Mouse (Mus musculus): ENCODE results near the gene Arid4b. TPM values are rescaled to one million over a fixed set of nuclear protein-coding genes. Genes with fewer than 3 reads are reported as not detected.

The Arid4b gene
- polyA plus RNA-seq, 1 experiment from 2014 or later: 76.0 TPM

DNA sequence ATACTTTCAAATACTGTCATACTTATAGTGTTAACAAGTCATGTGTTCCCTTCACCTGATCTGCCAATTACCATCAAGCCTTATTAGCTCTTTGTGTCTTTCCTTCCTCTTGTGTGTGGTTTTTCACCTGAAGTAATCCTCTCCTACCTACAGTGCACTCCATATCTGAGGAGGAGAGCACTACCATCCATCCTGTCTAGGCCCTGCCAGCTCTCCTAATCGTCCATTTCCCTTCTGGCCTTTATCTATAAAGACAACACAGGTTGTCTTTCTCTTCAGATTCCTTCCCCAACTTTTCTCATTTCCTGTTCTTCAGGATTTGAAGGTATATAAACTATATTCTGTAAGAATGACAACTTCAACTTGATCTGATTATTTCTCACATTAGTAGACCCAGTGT, 48.1 kb downstream of the Arid4b start:
- 67% methylated on average over 1 of the region's 1 CpGs for WGBS
- Histone ChIP-seq H3K4me2 (replicated peaks) (no peak overlapping the region), H3K9me3 (replicated peaks) (no peaks in the 10 kb centered on the region), H3K27me3 (no peaks in the 10 kb centered on the region), H3K27ac (replicated peaks) (no peak overlapping the region), H3K9ac (no peak overlapping the region), H3K4me3 (replicated peaks) (no peak overlapping the region), H3K36me3 (no peaks in the 10 kb centered on the region), H3K4me1 (no peaks in the 10 kb centered on the region)
- ATAC-seq (ENCODE audit: insufficient number of reproducible peaks, low FRiP score, low TSS enrichment, low read depth): no peak

DNA sequence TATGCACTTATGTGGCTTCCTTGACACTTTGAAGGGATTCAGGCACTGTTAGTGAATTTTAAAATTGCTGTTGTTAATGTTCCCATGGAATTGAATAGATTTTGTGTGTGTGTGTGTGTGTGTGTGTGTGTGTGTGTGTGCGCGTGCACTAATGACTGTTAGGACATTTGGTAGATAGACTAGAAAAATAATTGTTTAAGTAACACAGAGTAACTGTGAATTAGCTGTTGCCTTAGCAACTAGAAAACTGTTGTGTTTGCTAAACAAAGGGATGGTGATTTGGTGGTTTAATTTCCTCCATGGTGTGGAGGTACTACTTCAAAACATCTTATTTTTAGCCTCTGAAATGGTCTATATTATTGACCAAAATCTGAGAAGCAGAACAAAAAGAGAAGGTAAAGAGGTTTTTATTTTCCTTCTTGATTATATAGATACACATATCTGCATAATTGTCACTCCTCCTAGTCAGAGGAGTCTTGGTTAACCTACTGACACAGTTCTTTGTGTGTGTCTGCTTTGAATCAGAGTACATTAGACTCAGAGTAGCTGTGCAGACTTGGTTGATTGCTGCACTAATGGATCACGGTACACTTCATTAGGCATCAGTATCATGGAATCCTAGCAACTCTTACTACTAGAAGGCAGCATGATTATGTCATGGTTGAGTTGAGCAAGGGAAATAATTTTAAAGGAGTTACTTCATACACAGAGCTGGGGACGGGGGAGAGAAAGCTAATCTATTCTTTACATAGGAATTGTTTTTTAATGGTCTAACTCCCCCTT, 50.9 kb downstream of the Arid4b start:
- WGBS: 79% methylated on average over 4 of the region's 4 CpGs
- H3K9me3 ChIP-seq (replicated peaks): no peaks in the 10 kb centered on the region
- no peaks in the 10 kb centered on the region for H3K4me1 ChIP-seq
- no peaks in the 10 kb centered on the region for H3K27me3 ChIP-seq
- H3K9ac ChIP-seq: no peak overlapping the region
- no peak overlapping the region for H3K27ac ChIP-seq (replicated peaks)
- H3K4me3 ChIP-seq (replicated peaks): no peak overlapping the region
- no peak overlapping the region for H3K4me2 ChIP-seq (replicated peaks)
- no peak for ATAC-seq (ENCODE audit: insufficient number of reproducible peaks, low FRiP score, low TSS enrichment, low read depth)
- no peaks in the 10 kb centered on the region for H3K36me3 ChIP-seq

DNA sequence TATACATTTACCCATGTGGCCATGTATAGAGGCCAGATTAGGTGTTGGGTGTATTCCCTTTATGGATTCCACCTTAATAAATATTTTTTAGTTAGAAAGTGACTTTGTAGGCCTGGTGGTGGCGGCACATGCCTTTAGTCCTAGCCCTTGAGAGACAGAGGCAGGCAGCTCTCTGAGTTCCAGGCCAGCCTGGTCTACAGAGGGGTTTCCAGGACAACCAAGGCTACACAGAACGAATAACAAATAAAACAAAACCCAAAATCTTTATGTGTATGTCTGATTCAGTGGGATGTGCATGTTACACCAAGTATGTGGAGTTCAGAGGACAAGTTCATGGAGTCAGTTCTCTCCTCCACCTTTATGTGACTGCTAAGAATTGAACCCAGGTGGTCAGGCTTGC, 52.8 kb downstream of the Arid4b start:
- H3K4me1 ChIP-seq: no peaks in the 10 kb centered on the region
- H3K27ac ChIP-seq (replicated peaks): no peak overlapping the region
- H3K4me3 ChIP-seq (replicated peaks): no peak overlapping the region
- no peaks in the 10 kb centered on the region for H3K9me3 ChIP-seq (replicated peaks)
- H3K4me2 ChIP-seq (replicated peaks): no peak overlapping the region
- H3K27me3 ChIP-seq: no peaks in the 10 kb centered on the region
- no peak for ATAC-seq (ENCODE audit: insufficient number of reproducible peaks, low FRiP score, low TSS enrichment, low read depth)
- H3K36me3 ChIP-seq: no peaks in the 10 kb centered on the region
- no peak overlapping the region for H3K9ac ChIP-seq
- WGBS: 89% methylated on average over 2 of the region's 2 CpGs

DNA sequence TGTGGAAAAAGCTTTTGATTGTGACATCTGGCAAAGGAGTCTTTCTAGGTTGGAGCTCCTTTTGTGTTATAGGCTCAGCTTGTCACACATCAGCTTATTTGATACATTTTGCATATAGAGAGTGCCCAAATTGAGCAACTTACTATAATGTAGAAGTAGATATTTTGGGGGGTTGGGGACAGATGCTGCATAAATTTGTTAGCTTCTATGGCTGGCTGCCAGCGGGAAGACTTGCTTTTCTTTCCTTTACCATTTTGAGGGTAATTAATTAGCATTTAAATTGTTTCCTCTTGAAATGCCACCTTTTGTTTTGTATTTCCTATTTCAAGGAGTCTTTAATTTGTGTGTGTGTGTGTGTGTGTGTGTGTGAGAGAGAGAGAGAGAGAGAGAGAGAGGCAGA, 68.6 kb downstream of the Arid4b start:
- Histone ChIP-seq H3K4me3 (replicated peaks) (no peak overlapping the region), H3K27ac (replicated peaks) (no peak overlapping the region), H3K4me2 (replicated peaks) (no peak overlapping the region), H3K27me3 (no peaks in the 10 kb centered on the region), H3K4me1 (no peaks in the 10 kb centered on the region), H3K9ac (no peak overlapping the region), H3K36me3 (peaks cover 20% of the 10 kb centered on the region; the same call in 1 of the 2 replicates), H3K9me3 (replicated peaks) (no peaks in the 10 kb centered on the region)
- ATAC-seq (ENCODE audit: insufficient number of reproducible peaks, low FRiP score, low TSS enrichment, low read depth): no peak
- 82% methylated on average over 1 of the region's 1 CpGs for WGBS

DNA sequence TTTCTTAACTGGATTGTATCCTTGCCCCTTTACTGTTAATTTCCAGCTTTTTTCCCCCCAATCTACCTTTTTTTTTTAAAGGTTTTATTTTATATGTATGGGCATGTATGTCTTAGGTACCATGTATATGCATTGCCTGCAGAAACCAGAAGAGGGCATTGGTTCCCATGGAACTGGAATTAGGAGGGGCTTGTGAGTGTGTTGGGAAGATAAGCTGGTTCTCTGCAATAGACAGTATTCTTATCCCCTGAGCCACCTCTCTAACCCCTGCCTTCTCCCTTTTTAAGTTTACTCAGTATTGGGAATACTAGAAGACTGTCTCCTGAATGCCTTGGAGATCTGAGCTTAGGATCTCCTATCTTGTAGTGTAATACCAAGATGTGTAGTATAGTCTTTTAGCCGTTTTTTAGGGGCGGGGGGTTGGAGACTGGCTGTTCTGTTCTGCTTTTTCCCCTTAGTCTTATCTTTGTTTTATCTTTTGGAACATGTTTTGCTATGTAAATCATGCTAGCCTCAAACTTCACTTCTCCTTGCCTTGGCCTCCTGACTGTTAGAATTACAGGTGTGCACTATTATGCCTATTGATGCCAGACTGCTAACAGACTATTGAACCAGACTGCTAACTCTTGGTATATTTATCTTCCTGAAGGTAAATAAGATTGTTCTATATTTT, 79.4 kb downstream of the Arid4b start:
- H3K27me3 ChIP-seq: no peaks in the 10 kb centered on the region
- no peak overlapping the region for H3K4me3 ChIP-seq (replicated peaks)
- H3K4me1 ChIP-seq: no peaks in the 10 kb centered on the region
- no peaks in the 10 kb centered on the region for H3K9me3 ChIP-seq (replicated peaks)
- H3K4me2 ChIP-seq (replicated peaks): no peak overlapping the region
- peaks cover 17% of the 10 kb centered on the region for H3K36me3 ChIP-seq
- no peak overlapping the region for H3K27ac ChIP-seq (replicated peaks)
- H3K9ac ChIP-seq: no peak overlapping the region
- WGBS: 87% methylated on average over 2 of the region's 2 CpGs
- no peak for ATAC-seq (ENCODE audit: insufficient number of reproducible peaks, low FRiP score, low TSS enrichment, low read depth)

DNA sequence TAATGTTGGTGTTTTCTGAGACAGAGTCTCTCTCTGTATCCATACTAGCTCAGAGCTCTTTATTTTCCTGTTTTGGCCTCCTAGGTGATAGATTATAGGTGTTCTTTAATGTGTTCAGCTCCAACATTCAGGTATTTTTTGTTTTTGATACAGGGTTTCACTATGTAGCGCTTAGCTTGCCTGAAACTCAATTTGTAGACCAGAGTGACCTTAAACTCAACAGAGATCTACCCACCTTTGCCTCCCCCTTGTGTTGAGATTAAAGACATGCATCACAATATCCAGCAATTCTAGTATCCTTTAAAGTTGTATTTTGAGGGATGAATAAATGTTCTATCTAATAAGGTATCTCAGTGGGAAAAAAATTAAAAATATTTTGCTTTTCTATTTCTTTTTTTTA, 115.0 kb downstream of the Arid4b start:
- no peaks in the 10 kb centered on the region for H3K4me1 ChIP-seq
- H3K4me2 ChIP-seq (replicated peaks): no peak overlapping the region
- 86% methylated on average over 1 of the region's 1 CpGs for WGBS
- H3K4me3 ChIP-seq (replicated peaks): no peak overlapping the region
- no peaks in the 10 kb centered on the region; the same call in 1 of the 2 replicates for H3K36me3 ChIP-seq
- no peak overlapping the region for H3K9ac ChIP-seq
- no peaks in the 10 kb centered on the region for H3K9me3 ChIP-seq (replicated peaks)
- no peaks in the 10 kb centered on the region for H3K27me3 ChIP-seq
- no peak overlapping the region for H3K27ac ChIP-seq (replicated peaks)
- ATAC-seq (ENCODE audit: insufficient number of reproducible peaks, low FRiP score, low TSS enrichment, low read depth): no peak

DNA sequence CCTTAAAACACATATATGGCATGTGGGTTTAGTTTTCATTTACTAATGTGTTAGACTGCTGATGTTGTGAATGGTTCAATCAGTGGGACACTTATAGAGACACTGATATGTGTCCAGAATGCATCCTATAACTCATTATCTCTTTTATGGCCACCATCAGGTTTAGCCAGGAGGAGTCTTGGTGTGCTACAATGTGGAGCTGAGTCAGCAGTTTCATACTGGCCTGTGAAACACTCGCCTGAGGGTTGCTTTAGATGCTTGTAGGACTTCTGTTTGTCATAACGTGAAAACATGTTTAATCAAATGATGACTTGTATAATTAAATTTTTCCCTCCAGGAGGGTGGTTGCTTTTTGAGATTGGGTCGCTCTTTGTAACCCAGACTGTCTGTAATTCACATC, 116.6 kb downstream of the Arid4b start:
- Histone ChIP-seq H3K27me3 (no peaks in the 10 kb centered on the region), H3K4me1 (no peaks in the 10 kb centered on the region), H3K4me3 (replicated peaks) (no peak overlapping the region), H3K9me3 (replicated peaks) (no peaks in the 10 kb centered on the region), H3K27ac (replicated peaks) (no peak overlapping the region), H3K36me3 (no peaks in the 10 kb centered on the region; the same call in 1 of the 2 replicates), H3K4me2 (replicated peaks) (no peak overlapping the region), H3K9ac (no peak overlapping the region)
- 72% methylated on average over 3 of the region's 3 CpGs for WGBS
- no peak for ATAC-seq (ENCODE audit: insufficient number of reproducible peaks, low FRiP score, low TSS enrichment, low read depth)

DNA sequence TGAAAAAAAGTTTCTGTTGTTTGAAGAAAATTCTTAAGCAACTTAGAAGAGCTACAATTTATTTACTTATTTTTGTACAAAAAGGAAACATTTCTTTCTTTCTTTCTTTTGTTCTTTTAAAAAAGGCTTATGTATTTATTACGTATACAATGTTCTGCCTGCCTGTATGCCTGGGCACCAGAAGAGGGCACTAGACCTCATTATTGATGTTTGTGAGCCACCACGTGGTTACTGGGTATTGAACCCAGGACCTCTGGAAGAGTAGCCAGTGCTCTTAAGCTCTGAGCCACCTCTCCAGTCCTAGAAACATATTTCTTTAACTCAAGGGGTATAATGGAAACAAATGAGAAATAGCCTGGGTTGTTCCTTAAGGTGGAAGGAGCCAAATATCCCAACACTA, 182.9 kb downstream of the Arid4b start:
- H3K9me3 ChIP-seq (replicated peaks): no peaks in the 10 kb centered on the region
- 51% methylated on average over 2 of the region's 2 CpGs for WGBS
- no peaks in the 10 kb centered on the region for H3K27me3 ChIP-seq
- H3K4me1 ChIP-seq: no peaks in the 10 kb centered on the region
- H3K9ac ChIP-seq: no peak overlapping the region
- no peak overlapping the region for H3K4me3 ChIP-seq (replicated peaks)
- H3K4me2 ChIP-seq (replicated peaks): no peak overlapping the region
- no peak for ATAC-seq (ENCODE audit: insufficient number of reproducible peaks, low FRiP score, low TSS enrichment, low read depth)
- no peak overlapping the region for H3K27ac ChIP-seq (replicated peaks)
- no peaks in the 10 kb centered on the region for H3K36me3 ChIP-seq

Other genes with a start within 250 kb of the Arid4b start
- gene B3galnt2, start 108.8 kb upstream of the Arid4b start, polyA plus RNA-seq (2015; fragmentation: Nextera tagmentation; extraction: Ambion mirVana): 33.7 and 36.1 TPM in 2 replicates
- 53.8 and 56.7 TPM in 2 replicates for gene Tbce, start 23.6 kb upstream of the Arid4b start, polyA plus RNA-seq (2015; fragmentation: Nextera tagmentation; extraction: Ambion mirVana)
- 48.3 and 48.7 TPM in 2 replicates for gene Ggps1, start 256 bp downstream of the Arid4b start, polyA plus RNA-seq (2015; fragmentation: Nextera tagmentation; extraction: Ambion mirVana)